Mouse (Mus musculus): ENCODE data around the gene Prg4. TPM values are rescaled to one million over a fixed set of nuclear protein-coding genes. Genes with fewer than 3 reads are reported as not detected.

The Prg4 gene
- total RNA-seq, 2 experiments from 2014 or later, result 0.99 to 1.2 TPM

DNA sequence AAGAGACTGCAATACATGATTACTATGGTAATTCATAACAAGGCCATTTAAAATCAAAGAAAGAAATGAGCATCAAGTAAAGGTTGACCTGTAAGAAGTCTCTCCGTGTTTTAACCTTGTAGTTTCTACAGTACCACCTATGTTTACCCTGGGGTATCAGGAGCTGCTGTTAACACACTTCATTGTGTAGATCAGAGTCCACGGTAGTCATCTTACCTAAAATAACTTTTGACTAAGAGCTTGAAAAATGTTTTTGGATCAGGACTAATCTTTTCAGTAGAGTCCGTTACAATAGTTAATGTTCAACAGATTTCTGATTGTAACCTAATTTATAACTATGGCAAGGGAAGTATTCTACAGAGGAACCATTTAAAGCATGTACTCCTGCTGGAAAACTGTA lies 61.4 kb downstream of the Prg4 start:
- DNase-seq, result no peak

DNA sequence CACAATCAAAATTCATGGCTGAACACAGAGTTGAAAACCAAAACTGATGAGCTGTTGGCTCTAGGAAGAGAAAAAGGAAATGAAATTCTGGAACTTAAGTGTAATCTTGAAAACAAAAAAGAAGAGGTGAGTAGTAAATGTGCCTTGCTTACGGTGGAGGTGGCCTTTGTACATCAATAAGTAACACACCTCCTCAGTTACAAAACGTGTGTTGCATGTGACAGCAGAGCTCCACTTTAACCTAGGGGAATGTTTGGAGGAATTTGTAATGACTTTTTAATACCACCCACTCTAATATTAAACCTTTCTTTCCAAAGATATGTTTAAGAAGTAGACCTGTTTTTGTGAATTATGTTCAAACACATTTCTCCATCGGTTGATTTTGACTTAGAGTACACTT lies 62.1 kb downstream of the Prg4 start:
- DNase-seq, result no peak

Other genes starting within 250 kb of the Prg4 start
- not detected for gene Pdc, start 146.7 kb downstream of the Prg4 start, total RNA-seq (2021)
- 100 to 1,000 TPM; 162 to 165 TPM for gene Tpr, start 73.3 kb downstream of the Prg4 start, total RNA-seq (2021)
- gene Odr4, start 73.1 kb downstream of the Prg4 start, total RNA-seq (2021), result 10 to 100 TPM; 23.7 to 24.5 TPM

Measured in heart, postnatal 4 days (tissue).